Mouse (Mus musculus): ENCODE results near the gene Apoa1. TPM values are rescaled to one million over a fixed set of nuclear protein-coding genes. Genes with fewer than 3 reads are reported as not detected.

Gene Apoa1
- 1.0 TPM in 1 of 4 replicates, not detected in the others for total RNA-seq (2023)

GRCm38 (mm10) chr9:46228491-46228890 lies at the start of gene Apoa1:
Apoa1 (plus strand) TSS chr9:46228580.

DNA sequence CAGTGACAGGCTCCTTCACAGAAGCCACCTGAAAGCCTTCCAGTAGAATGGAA lies 7.0 kb downstream of the Apoa1 start, which contains the start of gene Apoc3:
Gene Apoc3 (minus strand): TSS at position 41 of the 53 bp plus-strand sequence.

DNA sequence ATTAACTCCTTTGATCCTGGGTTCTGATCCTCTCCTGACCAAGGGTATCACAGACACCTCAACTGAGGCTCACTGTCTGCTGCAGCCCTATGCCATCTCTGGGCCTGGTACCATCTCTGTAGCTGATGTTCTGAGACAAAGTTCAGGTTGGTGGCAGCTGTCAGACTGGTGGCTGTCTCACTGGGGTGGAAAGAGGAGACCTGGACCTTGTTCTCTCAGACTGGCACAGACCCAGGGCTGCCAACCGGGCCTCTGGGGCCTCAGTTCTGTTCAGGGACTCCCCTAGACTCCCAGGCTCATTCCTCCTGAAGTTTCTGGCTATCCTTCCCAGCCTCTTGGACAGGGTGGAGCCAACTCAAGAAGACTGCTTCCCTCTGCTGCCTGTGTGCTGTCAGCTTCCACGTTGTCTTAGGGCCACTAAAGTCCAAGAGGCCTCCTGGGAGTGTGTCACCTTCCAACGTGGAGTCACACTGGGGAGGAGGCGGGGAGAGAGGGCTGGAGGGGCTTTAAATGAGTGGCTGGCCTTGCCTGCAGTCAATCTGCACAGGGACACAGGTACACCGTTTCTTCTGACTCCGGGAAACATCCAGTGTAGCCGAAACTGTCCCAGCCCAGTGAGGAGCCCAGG lies 12.3 kb downstream of the Apoa1 start, which contains the start of gene Apoa4:
Gene Apoa4 (plus strand): TSS at position 171 of the 628 bp plus-strand sequence.

DNA sequence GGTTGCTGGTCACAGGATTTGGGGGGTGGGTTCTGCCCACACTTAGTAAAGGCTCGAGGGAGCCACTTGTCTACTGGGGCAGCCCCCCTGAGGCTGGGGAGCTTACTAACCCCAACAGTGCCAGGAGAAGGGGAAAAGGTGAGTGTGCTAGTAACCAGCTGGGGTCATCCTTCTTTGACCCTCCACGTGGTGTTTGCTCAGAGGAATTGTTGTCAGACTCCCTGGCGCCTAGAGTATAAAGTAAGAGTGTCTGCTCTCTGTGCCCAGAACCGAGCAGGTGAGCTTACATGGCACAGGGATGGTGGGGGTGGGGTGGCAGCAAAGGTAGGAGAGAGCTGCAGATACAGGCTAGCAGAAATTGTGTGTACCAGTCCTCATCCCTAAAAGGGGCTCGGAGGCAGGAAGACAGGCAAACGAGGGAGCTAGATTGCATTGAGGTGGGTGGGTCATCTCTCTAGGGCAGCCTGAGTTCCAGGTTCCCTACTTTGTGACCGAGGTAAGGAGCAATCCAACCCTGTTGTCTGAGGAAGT lies 40.0 kb downstream of the Apoa1 start, which contains the start of gene Apoa5:
Gene Apoa5 (plus strand): TSS at position 291 of the 531 bp plus-strand sequence.

GRCm38 (mm10) chr9:46272677-46273454 lies 44.5 kb downstream of the Apoa1 start, which contains the start of gene Zpr1:
Zpr1 (plus strand) TSS chr9:46273064.

Other genes with a start within 250 kb of the Apoa1 start
- 53.6 to 68.0 TPM (median 58.9 TPM) in 4 replicates for gene Pafah1b2, start 215.9 kb upstream of the Apoa1 start, total RNA-seq (2023)
- 50.1 to 52.9 TPM (median 52.2 TPM) in 4 replicates for gene Sik3, start 215.8 kb upstream of the Apoa1 start, total RNA-seq (2023)
- gene Apoc3, start 7.1 kb downstream of the Apoa1 start, total RNA-seq (2023) = not detected in 4 replicates
- gene Apoa4, start 12.1 kb downstream of the Apoa1 start, total RNA-seq (2023) = not detected in 4 replicates
- gene Apoa5, start 40.1 kb downstream of the Apoa1 start, total RNA-seq (2023) = not detected in 4 replicates
- gene Zpr1, start 44.5 kb downstream of the Apoa1 start, total RNA-seq (2023) = 75.3 to 86.6 TPM (median 78.9 TPM) in 4 replicates
- gene Bud13, start 54.4 kb downstream of the Apoa1 start, total RNA-seq (2023) = 23.1 to 29.4 TPM (median 25.7 TPM) in 4 replicates
- gene 4931429L15Rik, start 91.4 kb downstream of the Apoa1 start, total RNA-seq (2023) = not detected in 4 replicates